Mouse (Mus musculus): ENCODE measurements around the gene Cd81. TPM values are rescaled to one million over a fixed set of nuclear protein-coding genes. Genes with fewer than 3 reads are reported as not detected.
A peak's percentile ranks its signal among the peaks of the same experiment; 100 is the strongest.

The Cd81 gene
- polyA plus RNA-seq, 1 experiment from 2014 or later, result 282 TPM

DNA sequence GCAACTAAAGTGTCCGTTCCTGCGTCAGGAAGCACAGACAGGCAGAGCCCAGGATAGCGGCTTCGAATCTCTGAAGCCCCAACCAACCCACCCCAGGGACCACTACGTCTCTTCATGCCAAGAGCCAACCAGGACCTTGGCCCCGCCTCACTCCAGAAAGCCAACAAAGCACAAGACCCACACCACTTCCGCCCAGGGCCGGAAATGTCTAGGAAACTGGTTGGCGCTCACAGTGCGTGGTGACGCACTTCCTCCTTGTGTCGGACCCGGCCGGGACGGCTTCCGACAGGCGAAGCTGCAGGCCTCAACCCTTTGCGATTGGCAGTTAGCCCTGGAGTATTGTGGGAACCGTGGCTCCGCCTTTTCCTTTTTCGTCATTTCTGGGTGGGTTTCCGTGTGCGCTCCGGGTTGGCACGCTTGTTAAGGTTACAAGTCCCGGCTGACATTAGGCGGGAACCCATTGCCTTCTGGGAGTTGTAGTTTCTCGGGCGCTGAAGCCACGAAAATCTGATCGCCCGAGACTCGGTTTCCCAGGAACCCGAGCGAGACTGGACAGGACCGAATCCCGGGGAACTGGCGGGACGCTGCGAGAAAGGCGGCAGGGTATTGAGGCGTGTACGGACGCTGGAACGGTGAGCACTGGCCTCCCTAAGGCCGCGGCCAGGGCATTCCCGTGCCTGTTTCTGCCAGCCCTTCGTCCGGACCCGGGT is 16.5 kb downstream of the Cd81 start, which contains the start of gene Tssc4:
Gene Tssc4, plus strand, starts transcription at position 368 of the 710 bp plus-strand sequence.
- peaks cover 18% of the 10 kb centered on the region for H3K36me3 ChIP-seq (ENCODE audit: control insufficient read depth, insufficient read depth, low read length)
- ATAC-seq (ENCODE audit: insufficient read depth, low FRiP score, low TSS enrichment), result peak; percentile 96
- peak within 1 kb of the TSS; percentile 88 for H3K27ac ChIP-seq (ENCODE audit: low read depth, low read length)
- H3K9ac ChIP-seq (ENCODE audit: low read length), result peak within 1 kb of the TSS; percentile 58
- H3K4me2 ChIP-seq (ENCODE audit: low read depth), result peak within 1 kb of the TSS; percentile 78
- under 1% methylated on average over 51 of the region's 51 CpGs for WGBS
- H3K4me1 ChIP-seq (ENCODE audit: control insufficient read depth, insufficient read depth, low read length), result peaks cover 18% of the 10 kb centered on the region
- DNase-seq (ENCODE audit: low spot score), result peak; percentile 99
- H3K27me3 ChIP-seq (ENCODE audit: control insufficient read depth, insufficient read depth, low read length), result no peaks in the 10 kb centered on the region
- peak within 1 kb of the TSS; percentile 55 for H3K4me3 ChIP-seq (ENCODE audit: low read depth, low read length)
- H3K9me3 ChIP-seq (ENCODE audit: control insufficient read depth, low read length), result no peaks in the 10 kb centered on the region

DNA sequence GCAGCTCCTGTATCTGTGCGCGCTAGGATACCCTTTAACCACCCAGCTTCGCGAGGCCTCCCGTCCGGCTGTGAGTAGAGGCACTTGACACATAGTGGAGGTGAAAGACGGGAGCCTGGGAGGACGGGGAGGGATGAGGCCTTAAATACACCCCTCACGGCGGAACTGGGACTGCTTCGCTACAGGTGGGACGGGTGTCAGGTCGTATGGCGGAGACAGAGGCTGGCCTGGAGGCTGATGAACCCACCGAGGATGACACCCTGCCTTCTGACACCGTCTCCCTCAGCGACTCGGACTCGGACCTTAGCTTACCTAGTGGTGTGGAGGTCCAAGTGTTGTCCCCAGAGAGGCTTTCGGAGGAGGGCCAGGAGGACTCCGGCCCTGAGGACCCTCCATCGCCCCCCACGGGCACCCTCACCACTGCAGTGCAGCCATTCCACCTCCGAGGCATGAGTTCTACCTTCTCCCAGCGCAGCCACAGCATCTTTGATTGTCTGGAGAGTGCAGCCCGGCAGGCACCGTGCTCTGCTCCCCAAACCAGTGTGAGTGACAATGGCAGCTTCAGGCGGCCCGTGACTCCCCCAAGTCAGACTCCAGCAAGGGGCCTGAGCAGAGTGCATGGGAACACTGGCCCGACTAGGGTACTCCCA is 17.3 kb downstream of the Cd81 start:
- Histone ChIP-seq H3K4me2 (ENCODE audit: low read depth) (peak overlapping the region; percentile 78), H3K36me3 (ENCODE audit: control insufficient read depth, insufficient read depth, low read length) (peaks cover 16% of the 10 kb centered on the region), H3K27ac (ENCODE audit: low read depth, low read length) (no peak overlapping the region), H3K4me3 (ENCODE audit: low read depth, low read length) (peak overlapping the region; percentile 55), H3K9me3 (ENCODE audit: control insufficient read depth, low read length) (no peaks in the 10 kb centered on the region), H3K27me3 (ENCODE audit: control insufficient read depth, insufficient read depth, low read length) (no peaks in the 10 kb centered on the region), H3K4me1 (ENCODE audit: control insufficient read depth, insufficient read depth, low read length) (peaks cover 18% of the 10 kb centered on the region), H3K9ac (ENCODE audit: low read length) (peak overlapping the region; percentile 58)
- DNase-seq (ENCODE audit: low spot score), result no peak
- 11% methylated on average over 30 of the region's 30 CpGs for WGBS
- ATAC-seq (ENCODE audit: insufficient read depth, low FRiP score, low TSS enrichment), result no peak

- no peak for DNase-seq (ENCODE audit: low spot score)
- Histone ChIP-seq H3K4me3 (ENCODE audit: low read depth, low read length) (peak overlapping the region; percentile 55), H3K36me3 (ENCODE audit: control insufficient read depth, insufficient read depth, low read length) (peaks cover 10% of the 10 kb centered on the region), H3K9ac (ENCODE audit: low read length) (peak overlapping the region; percentile 58), H3K4me2 (ENCODE audit: low read depth) (peak overlapping the region; percentile 78), H3K4me1 (ENCODE audit: control insufficient read depth, insufficient read depth, low read length) (peaks cover 18% of the 10 kb centered on the region), H3K27ac (ENCODE audit: low read depth, low read length) (no peak overlapping the region), H3K27me3 (ENCODE audit: control insufficient read depth, insufficient read depth, low read length) (no peaks in the 10 kb centered on the region), H3K9me3 (ENCODE audit: control insufficient read depth, low read length) (no peaks in the 10 kb centered on the region)
- ATAC-seq (ENCODE audit: insufficient read depth, low FRiP score, low TSS enrichment), result no peak
- 92% methylated on average over 10 of the region's 10 CpGs for WGBS
Measured at GRCm38 (mm10) chr7:143070506-143071070, 18.0 kb downstream of the Cd81 start.

DNA sequence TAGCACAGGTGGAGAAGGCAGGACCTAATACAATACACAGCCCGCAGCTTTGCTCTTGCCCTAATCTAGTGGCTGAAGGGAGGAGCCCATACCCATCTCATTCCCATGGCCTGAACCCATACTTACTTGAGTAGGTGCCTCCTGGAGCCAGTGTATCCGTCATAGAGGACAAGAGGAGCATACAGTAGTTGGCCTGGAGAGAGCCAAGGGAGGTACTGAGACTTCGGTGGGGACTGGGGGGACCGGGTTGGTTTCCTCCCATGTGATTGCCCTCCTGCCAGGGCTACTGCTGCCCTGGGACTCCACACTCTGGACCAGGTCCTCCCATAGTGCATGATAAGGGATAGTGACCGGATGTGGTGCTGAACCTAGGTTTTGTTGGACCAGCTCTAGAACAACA is 20.1 kb downstream of the Cd81 start:
- Histone ChIP-seq H3K4me3 (ENCODE audit: low read depth, low read length) (no peak overlapping the region), H3K4me2 (ENCODE audit: low read depth) (no peak overlapping the region), H3K9ac (ENCODE audit: low read length) (no peak overlapping the region), H3K27me3 (ENCODE audit: control insufficient read depth, insufficient read depth, low read length) (no peaks in the 10 kb centered on the region), H3K9me3 (ENCODE audit: control insufficient read depth, low read length) (no peaks in the 10 kb centered on the region), H3K4me1 (ENCODE audit: control insufficient read depth, insufficient read depth, low read length) (peaks cover 18% of the 10 kb centered on the region), H3K36me3 (ENCODE audit: control insufficient read depth, insufficient read depth, low read length) (no peaks in the 10 kb centered on the region), H3K27ac (ENCODE audit: low read depth, low read length) (no peak overlapping the region)
- WGBS, result 86% methylated on average over 5 of the region's 5 CpGs
- ATAC-seq (ENCODE audit: insufficient read depth, low FRiP score, low TSS enrichment) (no peak), DNase-seq (ENCODE audit: low spot score) (no peak)

GRCm38 (mm10) chr7:143073086-143073485 is 20.5 kb downstream of the Cd81 start:
- Histone ChIP-seq H3K9me3 (ENCODE audit: control insufficient read depth, low read length) (no peaks in the 10 kb centered on the region), H3K27ac (ENCODE audit: low read depth, low read length) (no peak overlapping the region), H3K4me3 (ENCODE audit: low read depth, low read length) (no peak overlapping the region), H3K4me1 (ENCODE audit: control insufficient read depth, insufficient read depth, low read length) (peaks cover 14% of the 10 kb centered on the region), H3K9ac (ENCODE audit: low read length) (no peak overlapping the region), H3K27me3 (ENCODE audit: control insufficient read depth, insufficient read depth, low read length) (no peaks in the 10 kb centered on the region), H3K4me2 (ENCODE audit: low read depth) (no peak overlapping the region), H3K36me3 (ENCODE audit: control insufficient read depth, insufficient read depth, low read length) (no peaks in the 10 kb centered on the region)
- no peak for ATAC-seq (ENCODE audit: insufficient read depth, low FRiP score, low TSS enrichment)
- peak; percentile 54 for DNase-seq (ENCODE audit: low spot score)
- 61% methylated on average over 1 of the region's 1 CpGs for WGBS

GRCm38 (mm10) chr7:143075394-143075793 is 22.9 kb downstream of the Cd81 start:
- WGBS, result 76% methylated on average over 5 of the region's 5 CpGs

GRCm38 (mm10) chr7:143077351-143077750 is 24.8 kb downstream of the Cd81 start:
- ATAC-seq (ENCODE audit: insufficient read depth, low FRiP score, low TSS enrichment), result no peak
- H3K4me1 ChIP-seq (ENCODE audit: control insufficient read depth, insufficient read depth, low read length), result no peaks in the 10 kb centered on the region
- no peak overlapping the region for H3K4me2 ChIP-seq (ENCODE audit: low read depth)
- WGBS, result 88% methylated on average over 2 of the region's 2 CpGs
- H3K9me3 ChIP-seq (ENCODE audit: control insufficient read depth, low read length), result no peaks in the 10 kb centered on the region
- no peak overlapping the region for H3K27ac ChIP-seq (ENCODE audit: low read depth, low read length)
- H3K36me3 ChIP-seq (ENCODE audit: control insufficient read depth, insufficient read depth, low read length), result no peaks in the 10 kb centered on the region
- no peak for DNase-seq (ENCODE audit: low spot score)
- H3K4me3 ChIP-seq (ENCODE audit: low read depth, low read length), result no peak overlapping the region
- no peak overlapping the region for H3K9ac ChIP-seq (ENCODE audit: low read length)
- no peaks in the 10 kb centered on the region for H3K27me3 ChIP-seq (ENCODE audit: control insufficient read depth, insufficient read depth, low read length)

More at GRCm38 (mm10) chr7:143075394-143075793, 22.9 kb downstream of the Cd81 start:
- no peak overlapping the region for H3K9ac ChIP-seq (ENCODE audit: low read length)
- no peak overlapping the region for H3K27ac ChIP-seq (ENCODE audit: low read depth, low read length)
- H3K4me3 ChIP-seq (ENCODE audit: low read depth, low read length), result no peak overlapping the region
- no peaks in the 10 kb centered on the region for H3K9me3 ChIP-seq (ENCODE audit: control insufficient read depth, low read length)
- H3K27me3 ChIP-seq (ENCODE audit: control insufficient read depth, insufficient read depth, low read length), result no peaks in the 10 kb centered on the region
- DNase-seq (ENCODE audit: low spot score) (no peak), ATAC-seq (ENCODE audit: insufficient read depth, low FRiP score, low TSS enrichment) (no peak)
- no peak overlapping the region for H3K4me2 ChIP-seq (ENCODE audit: low read depth)
- H3K4me1 ChIP-seq (ENCODE audit: control insufficient read depth, insufficient read depth, low read length), result peaks cover 4% of the 10 kb centered on the region; the same call in 1 of the 2 replicates
- H3K36me3 ChIP-seq (ENCODE audit: control insufficient read depth, insufficient read depth, low read length), result no peaks in the 10 kb centered on the region

DNA sequence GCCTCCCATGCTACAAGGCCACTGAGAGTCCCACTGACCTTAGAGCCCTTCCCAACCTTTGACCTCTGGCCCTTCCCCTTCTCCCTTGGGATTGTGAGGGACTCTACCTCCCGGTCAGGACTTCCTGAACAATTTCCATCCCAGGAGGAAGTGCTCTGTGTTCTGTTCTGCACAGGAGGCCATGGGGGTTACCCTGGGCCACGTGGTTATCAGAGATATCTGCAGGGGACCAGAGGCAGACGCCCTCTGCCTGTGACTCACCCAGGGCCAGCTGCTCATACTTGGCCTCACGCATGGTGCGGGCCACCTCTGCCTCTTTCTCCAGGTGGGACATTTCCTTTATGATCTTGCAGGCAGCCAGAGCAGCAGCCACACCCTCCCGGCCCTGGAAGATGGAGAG is 29.5 kb downstream of the Cd81 start:
- Histone ChIP-seq H3K9ac (ENCODE audit: low read length) (no peak overlapping the region), H3K27ac (ENCODE audit: low read depth, low read length) (no peak overlapping the region), H3K9me3 (ENCODE audit: control insufficient read depth, low read length) (no peaks in the 10 kb centered on the region), H3K4me3 (ENCODE audit: low read depth, low read length) (no peak overlapping the region), H3K4me2 (ENCODE audit: low read depth) (no peak overlapping the region), H3K36me3 (ENCODE audit: control insufficient read depth, insufficient read depth, low read length) (no peaks in the 10 kb centered on the region), H3K4me1 (ENCODE audit: control insufficient read depth, insufficient read depth, low read length) (no peaks in the 10 kb centered on the region; the same call in 1 of the 2 replicates), H3K27me3 (ENCODE audit: control insufficient read depth, insufficient read depth, low read length) (no peaks in the 10 kb centered on the region)
- ATAC-seq (ENCODE audit: insufficient read depth, low FRiP score, low TSS enrichment), result no peak
- WGBS, result 66% methylated on average over 6 of the region's 6 CpGs
- no peak for DNase-seq (ENCODE audit: low spot score)

Data from neural tube, embryonic 11.5 days (tissue).